Mouse (Mus musculus) kidney, embryonic 16.5 days (tissue): ENCODE data around the gene Ints12. TPM values are rescaled to one million over a fixed set of nuclear protein-coding genes. Genes with fewer than 3 reads are reported as not detected.

Source experiments
- ATAC-seq: fragments of 200-750 bp; cut with Nextera tagmentation; 2 replicates; pipeline ENCODE4 v1.8.0; 2017; ENCODE audit warnings: moderate TSS enrichment; ENCODE audit not compliant: low FRiP score, low TSS enrichment
- H3K27ac ChIP-seq: fragments of 300-500 bp; sonication (generic); 2 replicates; pipeline ENCODE4 v1.5.1; 2014; ENCODE audit warnings: low read length
- H3K27me3 ChIP-seq: fragments of 300-500 bp; sonication (generic); 2 replicates; pipeline ENCODE4 v1.6.1; 2014; ENCODE audit warnings: low read length, control low read depth, mixed read lengths; ENCODE audit not compliant: insufficient read depth
- H3K36me3 ChIP-seq: fragments of 300-500 bp; sonication (generic); 2 replicates; pipeline ENCODE4 v1.6.1; 2014; ENCODE audit warnings: low read length, control low read depth, mixed read lengths; ENCODE audit not compliant: insufficient read depth
- H3K4me1 ChIP-seq: fragments of 300-500 bp; sonication (generic); 2 replicates; pipeline ENCODE4 v1.6.1; 2014; ENCODE audit warnings: low read length, control low read depth, mixed read lengths; ENCODE audit not compliant: insufficient read depth
- H3K4me2 ChIP-seq: fragments of 300-500 bp; sonication (generic); replicated peaks from 2 replicates; pipeline ENCODE4 v1.6.1; 2014; ENCODE audit warnings: low read depth, low read length
- H3K4me3 ChIP-seq: fragments of 300-500 bp; sonication (generic); 2 replicates; pipeline ENCODE4 v1.5.1; 2014; ENCODE audit warnings: mild to moderate bottlenecking, low read length
- H3K9ac ChIP-seq: fragments of 300-500 bp; sonication (generic); replicated peaks from 2 replicates; pipeline ENCODE4 v1.6.1; 2014; ENCODE audit warnings: low read length
- H3K9me3 ChIP-seq: fragments of 300-500 bp; sonication (generic); 2 replicates; pipeline ENCODE4 v1.6.1; 2016; ENCODE audit warnings: low read length, control low read depth
- WGBS: fragments of 180-500 bp; shearing (Covaris S2); extraction: QIAGEN DNeasy Blood & Tissue Kit; methylation state at CpG from one replicate; pipeline ENCODE4 v1.1.7; 2014; 5-methylcytosine and 5-hydroxymethylcytosine counted together
- polyA plus RNA-seq: library from polyadenylated mRNA; unstranded; fragments of >200 nt; fragmentation: Nextera tagmentation; extraction: Ambion mirVana; gene quantifications from 2 replicates; pipeline ENCODE4 v1.2.1, GENCODE M21; 2015

Gene Ints12
- polyA plus RNA-seq, 1 experiment from 2014 or later = 24.5 TPM

- H3K27me3 ChIP-seq = no peaks in the 10 kb centered on the region
- ATAC-seq = no peak
- no peak overlapping the region for H3K4me2 ChIP-seq
- peaks cover 17% of the 10 kb centered on the region for H3K36me3 ChIP-seq
- no peaks in the 10 kb centered on the region for H3K9me3 ChIP-seq
- 23% methylated on average over 1 of the region's 1 CpGs for WGBS
- H3K4me1 ChIP-seq = peaks cover 24% of the 10 kb centered on the region
- H3K9ac ChIP-seq = no peak overlapping the region
- no peak overlapping the region for H3K4me3 ChIP-seq
- no peak overlapping the region for H3K27ac ChIP-seq
These were observed 2.7 kb downstream of the Ints12 start for GRCm38 (mm10) chr3:133094305-133094704.

- no peak for ATAC-seq
- no peaks in the 10 kb centered on the region for H3K27me3 ChIP-seq
- H3K9ac ChIP-seq = no peak overlapping the region
- 95% methylated on average over 6 of the region's 6 CpGs for WGBS
- H3K9me3 ChIP-seq = no peaks in the 10 kb centered on the region
- no peak overlapping the region for H3K4me3 ChIP-seq
- H3K4me1 ChIP-seq = peaks cover 13% of the 10 kb centered on the region
- H3K27ac ChIP-seq = no peak overlapping the region
- no peak overlapping the region for H3K4me2 ChIP-seq
- peaks cover 32% of the 10 kb centered on the region for H3K36me3 ChIP-seq
These were observed 6.3 kb downstream of the Ints12 start for GRCm38 (mm10) chr3:133097936-133098335.

GRCm38 (mm10) chr3:133098336-133098735, 6.7 kb downstream of the Ints12 start:
- Histone ChIP-seq H3K9me3 (no peaks in the 10 kb centered on the region), H3K36me3 (peaks cover 32% of the 10 kb centered on the region), H3K27ac (no peak overlapping the region), H3K27me3 (no peaks in the 10 kb centered on the region), H3K4me2 (no peak overlapping the region), H3K4me3 (no peak overlapping the region), H3K9ac (no peak overlapping the region), H3K4me1 (peaks cover 9% of the 10 kb centered on the region)
- WGBS = 98% methylated on average over 4 of the region's 4 CpGs
- no peak for ATAC-seq

- Histone ChIP-seq H3K4me1 (peaks cover 9% of the 10 kb centered on the region; the same call in 1 of the 2 replicates), H3K27ac (no peak overlapping the region), H3K27me3 (no peaks in the 10 kb centered on the region), H3K4me3 (no peak overlapping the region), H3K4me2 (no peak overlapping the region), H3K9me3 (no peaks in the 10 kb centered on the region), H3K9ac (no peak overlapping the region), H3K36me3 (peaks cover 36% of the 10 kb centered on the region)
- WGBS = 83% methylated on average over 2 of the region's 2 CpGs
- ATAC-seq = no peak
These were observed 7.3 kb downstream of the Ints12 start for GRCm38 (mm10) chr3:133098909-133099308.

GRCm38 (mm10) chr3:133103768-133104167, 12.1 kb downstream of the Ints12 start:
- H3K36me3 ChIP-seq = peaks cover 37% of the 10 kb centered on the region
- 75% methylated on average over 3 of the region's 3 CpGs for WGBS
- ATAC-seq = no peak

GRCm38 (mm10) chr3:133104436-133104835, 12.8 kb downstream of the Ints12 start:
- no peak overlapping the region for H3K4me3 ChIP-seq
- no peak overlapping the region for H3K4me2 ChIP-seq
- H3K4me1 ChIP-seq = no peaks in the 10 kb centered on the region
- no peak overlapping the region for H3K9ac ChIP-seq
- no peaks in the 10 kb centered on the region for H3K9me3 ChIP-seq
- WGBS = 91% methylated on average over 3 of the region's 3 CpGs
- H3K27ac ChIP-seq = no peak overlapping the region
- H3K36me3 ChIP-seq = peaks cover 41% of the 10 kb centered on the region
- no peak for ATAC-seq
- no peaks in the 10 kb centered on the region for H3K27me3 ChIP-seq

More at GRCm38 (mm10) chr3:133103768-133104167, 12.1 kb downstream of the Ints12 start:
- no peaks in the 10 kb centered on the region for H3K27me3 ChIP-seq
- no peak overlapping the region for H3K4me2 ChIP-seq
- no peaks in the 10 kb centered on the region for H3K4me1 ChIP-seq
- no peak overlapping the region for H3K27ac ChIP-seq
- no peak overlapping the region for H3K9ac ChIP-seq
- no peaks in the 10 kb centered on the region for H3K9me3 ChIP-seq
- H3K4me3 ChIP-seq = no peak overlapping the region

GRCm38 (mm10) chr3:133108731-133109130, 17.1 kb downstream of the Ints12 start:
- Histone ChIP-seq H3K4me2 (no peak overlapping the region), H3K27ac (no peak overlapping the region), H3K4me3 (no peak overlapping the region), H3K9me3 (no peaks in the 10 kb centered on the region), H3K4me1 (no peaks in the 10 kb centered on the region), H3K36me3 (peaks cover 31% of the 10 kb centered on the region), H3K9ac (no peak overlapping the region), H3K27me3 (no peaks in the 10 kb centered on the region)
- ATAC-seq = no peak
- WGBS = 91% methylated on average over 4 of the region's 4 CpGs

GRCm38 (mm10) chr3:133109844-133110243, 18.2 kb downstream of the Ints12 start:
- peaks cover 26% of the 10 kb centered on the region for H3K36me3 ChIP-seq
- WGBS = 95% methylated on average over 4 of the region's 4 CpGs
- ATAC-seq = no peak
- H3K4me2 ChIP-seq = no peak overlapping the region
- no peaks in the 10 kb centered on the region for H3K4me1 ChIP-seq
- no peaks in the 10 kb centered on the region for H3K27me3 ChIP-seq
- H3K4me3 ChIP-seq = no peak overlapping the region
- no peak overlapping the region for H3K27ac ChIP-seq
- H3K9ac ChIP-seq = no peak overlapping the region
- H3K9me3 ChIP-seq = no peaks in the 10 kb centered on the region

- Histone ChIP-seq H3K4me2 (no peak overlapping the region), H3K36me3 (peaks cover 21% of the 10 kb centered on the region), H3K9ac (no peak overlapping the region), H3K27ac (no peak overlapping the region), H3K4me3 (no peak overlapping the region), H3K9me3 (no peaks in the 10 kb centered on the region), H3K4me1 (no peaks in the 10 kb centered on the region), H3K27me3 (no peaks in the 10 kb centered on the region)
- WGBS = 40% methylated on average over 2 of the region's 2 CpGs
- no peak for ATAC-seq
These were observed 20.1 kb downstream of the Ints12 start for GRCm38 (mm10) chr3:133111741-133112140.

GRCm38 (mm10) chr3:133113281-133113680, 21.6 kb downstream of the Ints12 start:
- 67% methylated on average over 1 of the region's 1 CpGs for WGBS
- Histone ChIP-seq H3K9ac (no peak overlapping the region), H3K27ac (no peak overlapping the region), H3K27me3 (no peaks in the 10 kb centered on the region), H3K9me3 (no peaks in the 10 kb centered on the region), H3K4me1 (no peaks in the 10 kb centered on the region), H3K36me3 (peaks cover 12% of the 10 kb centered on the region), H3K4me2 (no peak overlapping the region), H3K4me3 (no peak overlapping the region)
- no peak for ATAC-seq
